Mouse (Mus musculus): ENCODE results near the gene Adcy10.

- no peak for TF ChIP-seq CTCF (IDR thresholded peaks at IDR 0.05; ENCODE audit: low read depth)
- no peak for TF ChIP-seq EP300 (IDR thresholded peaks at IDR 0.05; ENCODE audit: low read depth)
Observed at GRCm38 (mm10) chr1:165556711-165557110, 71.7 kb downstream of the Adcy10 start.
